Mouse (Mus musculus) liver, embryonic 14.5 days (tissue): Measurements from ENCODE around the gene Rtf2.

ENCODE experiments used
- CTCF ChIP-seq: IDR thresholded peaks from 2 replicates; pipeline ENCODE4 v1.5.1; 2016; ENCODE audit warnings: antibody characterized with exemption, low read depth, control low read depth
- EP300 ChIP-seq: IDR thresholded peaks from 2 replicates; pipeline ENCODE4 v1.6.1; 2016; ENCODE audit warnings: antibody characterized with exemption, low read depth

DNA sequence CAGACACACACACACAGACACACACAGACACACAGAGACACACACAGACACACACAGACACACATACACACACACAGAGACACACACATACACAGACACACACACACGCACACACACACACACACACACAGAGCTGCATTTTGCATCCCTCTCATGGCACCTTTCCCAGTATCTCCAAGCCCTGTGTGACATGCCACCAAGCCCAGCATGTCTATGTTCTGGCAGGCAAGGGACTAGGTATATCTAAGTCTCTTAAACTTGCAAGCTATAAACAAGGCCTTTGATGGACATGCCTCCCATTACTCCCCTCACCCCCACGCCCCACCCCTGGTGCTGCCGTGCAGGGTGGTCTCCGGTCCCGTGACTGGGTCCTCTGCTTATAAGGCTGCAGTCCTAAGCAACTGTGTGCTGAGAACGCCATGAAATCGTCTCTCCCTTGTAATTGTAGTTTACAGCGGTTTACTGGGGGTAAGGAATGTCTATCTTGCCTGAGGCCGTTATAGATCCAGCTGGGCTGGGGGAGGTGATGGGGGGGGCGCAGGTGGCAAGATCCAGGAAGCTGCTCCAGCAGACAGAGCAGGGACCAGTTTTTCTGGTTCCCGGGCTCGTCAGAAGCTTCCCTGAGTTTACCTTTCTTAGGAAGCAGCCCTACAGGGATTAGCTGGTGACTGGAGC is 44.5 kb downstream of the Rtf2 start:
- TF ChIP-seq CTCF (no peak), EP300 (no peak)
